Mouse (Mus musculus): ENCODE measurements at regions not wholly inside any gene's neighbourhood (a gene's known extent, or its start where the extent isn't known, plus 50 kb on each side); places are given as distances from the start of the nearest gene placed in this dataset.
A peak's percentile ranks its signal among the peaks of the same experiment; 100 is the strongest.

GRCm38 (mm10) chr15:103627085-103627484 lies 62.2 kb upstream of the Glycam1 start:
- Histone ChIP-seq H3K27ac (no peak overlapping the region), H3K36me3 (no peaks in the 10 kb centered on the region), H3K27me3 (no peaks in the 10 kb centered on the region), H3K4me2 (no peak overlapping the region), H3K9ac (no peak overlapping the region), H3K4me1 (replicated peaks) (peaks cover 7% of the 10 kb centered on the region), H3K9me3 (no peaks in the 10 kb centered on the region), H3K4me3 (no peak overlapping the region)
- 40% methylated on average over 1 of the region's 1 CpGs for WGBS
- peak; percentile 65; the same call in 1 of the 2 replicates for ATAC-seq (ENCODE audit: low FRiP score)
